Mouse (Mus musculus): ENCODE measurements at regions not wholly inside any gene's neighbourhood (a gene's known extent, or its start where the extent isn't known, plus 50 kb on each side); places are given as distances from the start of the nearest gene placed in this dataset.

GRCm38 (mm10) chr19:48116689-48117088 lies 89.1 kb upstream of the Sorcs3 start:
- TF ChIP-seq POLR2A (IDR thresholded peaks at IDR 0.05; ENCODE audit: low read depth, low read length) (no peak), CTCF (conservative IDR thresholded peaks at IDR 0.05; ENCODE audit: insufficient read depth, insufficient read length, low read depth, low read length) (no peak)

Measured in kidney, adult 2 months (tissue).